Mouse (Mus musculus): ENCODE results near the gene Igsf11. TPM values are rescaled to one million over a fixed set of nuclear protein-coding genes. Genes with fewer than 3 reads are reported as not detected.

The Igsf11 gene
- total RNA-seq, 2 experiments from 2014 or later: 0.20 to 0.54 TPM

DNA sequence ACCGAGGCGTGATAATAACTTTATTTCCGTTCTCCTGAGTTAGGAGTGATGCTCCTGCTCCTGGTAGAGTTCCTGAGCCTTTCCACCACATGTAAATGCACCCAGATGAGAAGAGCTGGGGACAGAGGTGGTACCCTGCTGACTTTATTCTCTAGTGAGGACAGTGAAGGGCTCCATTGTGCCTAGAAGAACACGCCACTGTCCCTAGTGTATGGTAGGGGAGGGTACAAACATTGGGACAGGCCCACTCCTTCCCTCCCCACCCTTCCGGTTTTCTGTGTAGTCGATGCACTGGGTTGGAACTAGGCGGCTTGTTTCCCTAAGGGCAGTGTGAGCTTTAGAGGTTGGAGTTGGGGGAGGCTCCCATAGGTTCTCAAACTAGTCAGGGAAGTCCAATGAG, 36.3 kb downstream of the Igsf11 start:
- intact Hi-C loops (cut with DNase I): no loop called here
- no peak for DNase-seq

DNA sequence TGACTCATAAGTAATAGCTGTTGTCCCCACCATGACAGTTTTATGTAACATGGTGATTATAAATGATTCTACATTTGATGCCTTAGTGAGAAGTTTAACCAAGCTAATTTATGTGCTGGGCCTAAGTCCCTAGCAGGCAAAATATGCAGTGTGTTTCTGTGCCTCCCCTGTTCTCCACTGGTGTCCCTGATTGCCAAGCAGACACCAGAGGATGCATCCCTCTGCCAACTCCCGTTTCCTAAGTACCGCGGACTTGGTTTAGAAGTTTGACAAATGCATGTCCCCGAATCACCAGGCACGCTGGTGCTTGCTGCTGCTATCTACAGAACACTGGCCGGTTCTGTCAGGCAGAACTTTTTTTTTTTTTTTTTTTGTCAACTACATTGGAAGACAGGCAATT, 39.0 kb downstream of the Igsf11 start:
- intact Hi-C loops (cut with DNase I): no loop called here
- DNase-seq: no peak

GRCm38 (mm10) chr16:38940805-38941204, 48.3 kb downstream of the Igsf11 start:
- intact Hi-C loops (cut with DNase I): no loop called here
- no peak for DNase-seq

GRCm38 (mm10) chr16:38941275-38941674, 48.8 kb downstream of the Igsf11 start:
- intact Hi-C loops (cut with DNase I): no loop called here
- DNase-seq: no peak

DNA sequence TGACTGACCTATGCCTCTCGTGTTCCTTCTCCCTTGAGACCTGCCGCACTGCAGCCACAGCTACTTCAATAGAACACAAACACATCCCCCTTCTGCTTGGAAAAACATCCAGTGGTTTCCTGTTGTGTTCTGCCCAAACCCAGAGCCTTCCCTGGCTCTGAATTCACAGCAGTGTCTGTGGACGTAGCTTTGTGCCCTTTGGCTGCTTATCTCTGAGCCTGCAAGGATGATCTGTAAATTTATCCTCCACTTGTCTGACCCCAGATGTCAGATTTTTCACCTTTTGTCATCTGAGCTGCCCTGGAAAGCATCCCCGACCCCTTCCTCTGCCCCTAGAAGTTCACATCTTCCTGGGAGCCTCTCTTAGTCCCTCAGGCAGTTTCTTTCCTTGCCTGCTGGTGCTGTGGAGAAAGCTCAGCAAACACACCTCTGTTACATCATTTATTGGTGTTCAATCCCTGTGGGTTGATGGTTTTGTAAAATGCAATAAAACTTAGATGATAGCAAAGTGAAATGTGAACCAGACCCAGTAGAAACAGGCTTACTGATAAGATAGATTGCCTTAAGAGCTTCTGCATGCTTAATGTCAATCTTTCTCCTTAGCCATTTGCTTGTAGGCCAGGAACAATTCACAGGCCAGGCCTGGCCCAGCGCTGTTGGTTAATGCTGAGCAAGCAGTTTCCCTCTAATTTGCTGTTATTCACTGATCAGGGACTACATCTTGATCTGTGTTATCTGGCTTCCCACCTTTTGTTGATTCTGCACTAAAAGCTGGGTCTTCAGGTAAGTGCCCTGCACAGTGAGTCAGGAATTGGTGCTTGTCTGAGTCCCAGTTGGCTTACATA, 51.5 kb downstream of the Igsf11 start:
- no peak for DNase-seq
- intact Hi-C loops (cut with DNase I): no loop called here

GRCm38 (mm10) chr16:38945111-38945510, 52.6 kb downstream of the Igsf11 start:
- intact Hi-C loops (cut with DNase I): no loop called here
- no peak for DNase-seq

DNA sequence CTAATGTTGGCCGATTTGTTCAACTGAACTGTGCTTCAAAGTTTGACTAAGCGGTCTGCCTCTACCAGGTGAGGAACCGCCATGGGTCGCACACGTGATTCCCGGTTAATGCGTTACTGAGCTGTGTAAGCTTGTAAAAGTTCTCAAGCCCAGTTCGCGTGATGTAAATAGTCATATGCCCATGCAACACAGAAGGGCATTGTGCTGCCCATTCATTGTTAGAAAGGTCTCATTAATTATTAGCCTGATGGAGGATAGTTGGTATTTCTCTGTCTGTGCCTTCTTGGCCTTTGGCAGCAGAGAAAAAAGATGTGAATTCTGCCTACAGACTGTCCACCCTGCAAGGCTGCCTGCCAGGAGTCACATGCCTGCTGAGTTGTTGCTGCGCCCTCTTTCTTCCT, 53.1 kb downstream of the Igsf11 start:
- no peak for DNase-seq
- intact Hi-C loops (cut with DNase I): no loop called here

DNA sequence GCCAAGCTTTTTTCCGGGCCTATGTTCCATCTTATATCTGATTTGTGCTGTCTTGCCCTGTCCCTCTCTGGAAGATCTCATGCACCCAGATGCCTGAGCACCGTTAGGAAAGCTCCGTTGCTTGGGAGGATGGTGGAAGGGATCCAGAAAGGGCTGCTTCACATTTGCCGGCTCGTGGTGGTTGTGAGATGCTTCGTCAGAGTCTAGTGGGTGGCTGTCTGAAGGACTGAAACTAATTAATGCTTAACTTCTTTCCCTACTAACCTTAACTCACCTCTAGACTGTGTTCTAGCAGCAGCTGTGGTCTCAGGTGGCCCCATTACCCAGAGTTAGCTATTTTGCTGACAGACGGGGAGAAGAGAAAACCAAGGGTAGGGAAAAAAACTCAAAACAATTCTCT, 54.0 kb downstream of the Igsf11 start:
- intact Hi-C loops (cut with DNase I): no loop called here
- no peak for DNase-seq

GRCm38 (mm10) chr16:38947141-38947879, 54.8 kb downstream of the Igsf11 start:
- DNase-seq: no peak
- intact Hi-C loops (cut with DNase I): no loop called here

GRCm38 (mm10) chr16:38948441-38948840, 56.0 kb downstream of the Igsf11 start:
- DNase-seq: no peak
- intact Hi-C loops (cut with DNase I): no loop called here

- DNase-seq: no peak
- intact Hi-C loops (cut with DNase I): no loop called here
These were observed 60.4 kb downstream of the Igsf11 start for GRCm38 (mm10) chr16:38952881-38953280.

- DNase-seq: no peak
- intact Hi-C loops (cut with DNase I): no loop called here
These were observed 61.4 kb downstream of the Igsf11 start for GRCm38 (mm10) chr16:38953821-38954220.

DNA sequence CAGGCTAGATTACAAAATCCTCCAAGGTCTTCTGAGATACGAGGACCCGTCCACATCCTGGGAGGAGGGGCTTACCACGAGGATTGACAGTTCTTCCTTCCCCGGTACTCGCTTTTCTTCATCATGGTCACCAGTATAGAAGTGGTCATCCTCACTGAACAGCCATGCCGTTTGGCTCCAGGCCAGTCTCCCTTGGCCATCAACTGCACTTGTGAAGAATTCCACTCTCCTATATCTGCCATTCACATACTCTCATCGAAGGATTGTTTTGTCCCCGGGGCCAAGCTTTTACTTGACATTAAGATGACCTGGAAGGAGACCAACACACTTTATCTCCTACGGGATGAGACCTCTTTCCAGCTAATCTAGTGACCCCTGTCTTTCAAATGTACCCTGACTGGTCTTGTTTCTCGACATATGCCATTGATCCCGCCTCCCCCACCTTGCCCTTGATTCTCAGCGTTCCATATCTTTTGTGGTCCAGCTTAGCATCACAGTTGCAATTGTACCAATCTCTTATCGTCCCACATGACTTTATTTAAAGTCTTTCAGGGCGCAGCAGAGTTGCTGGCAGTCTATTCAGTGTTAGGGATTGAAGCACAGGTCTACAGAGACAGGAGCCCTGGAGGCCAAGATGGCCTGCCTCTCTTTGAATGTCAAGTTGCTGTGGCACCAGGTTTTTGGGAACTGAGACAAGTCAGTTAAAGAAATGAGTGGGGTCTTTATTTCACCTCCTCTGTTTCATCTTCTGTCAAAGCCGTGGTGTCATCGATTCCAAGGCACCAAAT, 62.2 kb downstream of the Igsf11 start:
- no peak for DNase-seq
- intact Hi-C loops (cut with DNase I): no loop called here

GRCm38 (mm10) chr16:38955296-38955695, 62.8 kb downstream of the Igsf11 start:
- intact Hi-C loops (cut with DNase I): no loop called here
- no peak for DNase-seq

GRCm38 (mm10) chr16:38958801-38959200, 66.3 kb downstream of the Igsf11 start:
- no peak for DNase-seq
- intact Hi-C loops (cut with DNase I): no loop called here

- intact Hi-C loops (cut with DNase I): no loop called here
- DNase-seq: no peak
These were observed 68.1 kb downstream of the Igsf11 start for GRCm38 (mm10) chr16:38960550-38960949.

DNA sequence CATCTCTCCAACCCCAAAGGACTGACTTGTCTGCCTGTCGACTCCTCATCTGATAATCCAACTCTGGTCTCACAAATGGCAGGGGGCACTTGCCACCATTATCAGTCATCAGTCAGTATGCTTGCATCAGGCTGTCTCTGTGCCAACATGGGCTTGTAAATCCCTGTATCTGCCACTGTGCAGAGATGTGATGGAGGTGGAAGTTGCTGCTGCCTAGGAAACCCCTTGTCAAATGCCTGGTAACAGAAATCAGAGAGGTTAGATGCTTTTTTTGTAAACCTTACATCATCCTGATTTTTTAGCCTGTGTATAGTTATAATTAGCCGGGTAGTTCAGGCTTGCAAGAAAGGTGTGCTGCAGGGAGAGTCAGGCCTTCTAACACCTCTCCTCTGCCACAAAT, 69.4 kb downstream of the Igsf11 start:
- intact Hi-C loops (cut with DNase I): no loop called here
- no peak for DNase-seq

- DNase-seq: no peak
- intact Hi-C loops (cut with DNase I): no loop called here
These were observed 70.2 kb downstream of the Igsf11 start for GRCm38 (mm10) chr16:38962695-38963094.

GRCm38 (mm10) chr16:38967026-38967425, 74.6 kb downstream of the Igsf11 start:
- intact Hi-C loops (cut with DNase I): no loop called here
- DNase-seq: no peak

DNA sequence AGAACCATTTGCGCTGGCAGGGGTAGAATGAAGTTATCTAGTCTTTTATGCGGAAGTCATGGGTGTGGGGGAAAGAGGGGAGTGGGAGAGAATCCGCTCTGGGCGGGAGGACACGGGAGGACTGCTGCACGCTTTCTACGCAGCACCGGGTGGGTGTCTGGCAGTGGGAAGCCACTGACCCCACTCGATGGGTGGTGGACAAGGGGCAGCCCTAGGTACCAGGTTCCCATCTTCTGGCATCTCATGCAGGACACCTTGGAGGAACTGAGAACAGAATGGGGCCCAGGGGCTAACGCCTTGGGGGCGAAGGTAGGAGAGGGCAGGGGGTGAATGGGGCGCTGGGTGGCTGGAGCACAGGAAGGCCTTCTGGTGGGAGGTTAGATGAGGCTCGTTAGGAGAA, 83.7 kb downstream of the Igsf11 start:
- DNase-seq: no peak
- intact Hi-C loops (cut with DNase I): no loop called here

GRCm38 (mm10) chr16:38978546-38978945, 86.1 kb downstream of the Igsf11 start:
- DNase-seq: no peak
- intact Hi-C loops (cut with DNase I): no loop called here
